Mouse (Mus musculus): Measurements from ENCODE around the gene Gm11567. TPM values are rescaled to one million over a fixed set of nuclear protein-coding genes. Genes with fewer than 3 reads are reported as not detected.
"Not testable (repeated sequence)": the region's sequence is repeated elsewhere in the genome, so short reads cannot be mapped to it uniquely, and the experiment has no call there.

Gene Gm11567
- total and polyA plus RNA-seq, 3 experiments: not detected

GRCm38 (mm10) chr11:99857617-99858016, 21.4 kb upstream of the Gm11567 start, which contains the start of gene Gm11568:
Gm11568 (plus strand) TSS chr11:99857917.
- no peak for TF ChIP-seq BHLHE40 (IDR thresholded peaks at IDR 0.05; ENCODE audit: borderline replicate concordance, low read depth, low read length)
- TF ChIP-seq MEF2A (IDR thresholded peaks at IDR 0.05; ENCODE audit: extremely low read depth, insufficient replicate concordance, low read depth, low read length, poor library complexity, severe bottlenecking): no peak
- TF ChIP-seq ZNF384 (IDR thresholded peaks at IDR 0.05; ENCODE audit: low read depth, low read length): no peak
- TF ChIP-seq TCF12 (IDR thresholded peaks at IDR 0.05; ENCODE audit: low read depth, low read length): no peak
- no peak for TF ChIP-seq CHD1 (IDR thresholded peaks at IDR 0.05; ENCODE audit: low read depth, low read length)
- TF ChIP-seq ZKSCAN1 (IDR thresholded peaks at IDR 0.05; ENCODE audit: low read depth, low read length): no peak
- no peak for TF ChIP-seq CTCF (IDR thresholded peaks at IDR 0.05 in 2 of 3, conservative IDR thresholded peaks at IDR 0.05 in 1 of 3; ENCODE audit: control insufficient read depth in 1 of 3, insufficient read depth in 1 of 3, low read depth in 2 of 3, low read length in 3 of 3, poor library complexity in 1 of 3, severe bottlenecking in 1 of 3)
- TF ChIP-seq ZC3H11A (IDR thresholded peaks at IDR 0.05; ENCODE audit: low read depth, low read length): no peak
- TF ChIP-seq E2F4 (IDR thresholded peaks at IDR 0.05; ENCODE audit: borderline replicate concordance, low read depth, low read length): no peak
- no peak for TF ChIP-seq POLR2A (IDR thresholded peaks at IDR 0.05; ENCODE audit: control insufficient read depth in 1 of 2, insufficient read depth in 1 of 2, low read depth in 1 of 2, low read length in 2 of 2, poor library complexity in 1 of 2)
- no peak for TF ChIP-seq MXI1 (IDR thresholded peaks at IDR 0.05; ENCODE audit: low read depth, low read length)
- no peak for TF ChIP-seq GABPA (IDR thresholded peaks at IDR 0.05; ENCODE audit: low read depth, low read length)
- no peak for TF ChIP-seq ETS1 (IDR thresholded peaks at IDR 0.05; ENCODE audit: low read depth, low read length)
- TF ChIP-seq NELFE (IDR thresholded peaks at IDR 0.05; ENCODE audit: low read depth, low read length): no peak
- TF ChIP-seq POLR2AphosphoS5 (IDR thresholded peaks at IDR 0.05; ENCODE audit: borderline replicate concordance, low read depth, low read length): no peak
- no peak for TF ChIP-seq RAD21 (IDR thresholded peaks at IDR 0.05; ENCODE audit: low read depth, low read length)
- TF ChIP-seq USF1 (IDR thresholded peaks at IDR 0.05; ENCODE audit: low read depth, low read length): no peak
- TF ChIP-seq SIN3A (IDR thresholded peaks at IDR 0.05; ENCODE audit: low read length): no peak
- H3K9me3 ChIP-seq (replicated peaks; ENCODE audit: insufficient read depth, low read length): no peaks in the 10 kb centered on the region
- H3K27me3 ChIP-seq (ENCODE audit: control insufficient read depth in 1 of 2, insufficient read depth in 2 of 2, low read length in 2 of 2): no peaks in the 10 kb centered on the region; a peak in 1 of 4 replicates
- DNase-seq (ENCODE audit: low read depth, low spot score): no peak
- H3K4me1 ChIP-seq (ENCODE audit: control insufficient read depth in 1 of 2, insufficient read depth in 2 of 2, low read length in 2 of 2): no peaks in the 10 kb centered on the region
- no peaks in the 10 kb centered on the region for H3K79me2 ChIP-seq (ENCODE audit: control insufficient read depth, insufficient read depth, low read length, poor library complexity)
- no peak within 1 kb of the TSS for H3K27ac ChIP-seq (ENCODE audit: control insufficient read depth, low read depth, low read length)
- no peak within 1 kb of the TSS for H3K9ac ChIP-seq (ENCODE audit: control insufficient read depth, low read depth, low read length, poor library complexity, severe bottlenecking)
- no peaks in the 10 kb centered on the region for H3K36me3 ChIP-seq (ENCODE audit: control insufficient read depth in 1 of 2, insufficient read depth in 2 of 2, low read length in 2 of 2)
- H3K4me3 ChIP-seq (ENCODE audit: control insufficient read depth in 1 of 2, insufficient read depth in 1 of 2, low read depth in 2 of 2, low read length in 2 of 2): no peak within 1 kb of the TSS

- no peak overlapping the region for H3K27ac ChIP-seq (ENCODE audit: control insufficient read depth, low read depth, low read length)
- H3K9ac ChIP-seq (ENCODE audit: control insufficient read depth, low read depth, low read length, poor library complexity, severe bottlenecking): no peak overlapping the region
- no peaks in the 10 kb centered on the region; a peak in 1 of 4 replicates for H3K27me3 ChIP-seq (ENCODE audit: control insufficient read depth in 1 of 2, insufficient read depth in 2 of 2, low read length in 2 of 2)
Measured at GRCm38 (mm10) chr11:99858761-99859160, 20.2 kb upstream of the Gm11567 start.

GRCm38 (mm10) chr11:99864176-99864575, 14.8 kb upstream of the Gm11567 start, which contains the start of gene Gm11559:
Gm11559 (plus strand) TSS chr11:99864476.
- H3K4me1 ChIP-seq (ENCODE audit: control insufficient read depth in 1 of 2, insufficient read depth in 2 of 2, low read length in 2 of 2); H3K9ac ChIP-seq (ENCODE audit: control insufficient read depth, low read depth, low read length, poor library complexity, severe bottlenecking); H3K4me3 ChIP-seq (ENCODE audit: control insufficient read depth in 1 of 2, insufficient read depth in 1 of 2, low read depth in 2 of 2, low read length in 2 of 2); H3K79me2 ChIP-seq (ENCODE audit: control insufficient read depth, insufficient read depth, low read length, poor library complexity); H3K27ac ChIP-seq (ENCODE audit: control insufficient read depth, low read depth, low read length); H3K9me3 ChIP-seq (replicated peaks; ENCODE audit: insufficient read depth, low read length); H3K27me3 ChIP-seq (ENCODE audit: control insufficient read depth in 1 of 2, insufficient read depth in 2 of 2, low read length in 2 of 2); H3K36me3 ChIP-seq (ENCODE audit: control insufficient read depth in 1 of 2, insufficient read depth in 2 of 2, low read length in 2 of 2); DNase-seq (ENCODE audit: low read depth, low spot score): not testable (repeated sequence)

More at GRCm38 (mm10) chr11:99858761-99859160, 20.2 kb upstream of the Gm11567 start:
- no peak overlapping the region for H3K4me3 ChIP-seq (ENCODE audit: control insufficient read depth in 1 of 2, insufficient read depth in 1 of 2, low read depth in 2 of 2, low read length in 2 of 2)
- H3K9me3 ChIP-seq (replicated peaks; ENCODE audit: insufficient read depth, low read length): no peaks in the 10 kb centered on the region
- no peaks in the 10 kb centered on the region for H3K79me2 ChIP-seq (ENCODE audit: control insufficient read depth, insufficient read depth, low read length, poor library complexity)
- no peaks in the 10 kb centered on the region for H3K36me3 ChIP-seq (ENCODE audit: control insufficient read depth in 1 of 2, insufficient read depth in 2 of 2, low read length in 2 of 2)
- DNase-seq (ENCODE audit: low read depth, low spot score): no peak
- H3K4me1 ChIP-seq (ENCODE audit: control insufficient read depth in 1 of 2, insufficient read depth in 2 of 2, low read length in 2 of 2): no peaks in the 10 kb centered on the region
- no peak for TF ChIP-seq ELF1 (IDR thresholded peaks at IDR 0.05; ENCODE audit: low read depth, low read length)
- no peak for TF ChIP-seq MAZ (IDR thresholded peaks at IDR 0.05; ENCODE audit: low read depth, low read length)
- no peak for TF ChIP-seq EP300 (IDR thresholded peaks at IDR 0.05; ENCODE audit: low read depth in 1 of 2, low read length in 2 of 2)
- TF ChIP-seq SIN3A (IDR thresholded peaks at IDR 0.05; ENCODE audit: low read length): no peak
- TF ChIP-seq MYC (IDR thresholded peaks at IDR 0.05; ENCODE audit: low read depth, low read length): no peak
- TF ChIP-seq E2F4 (IDR thresholded peaks at IDR 0.05; ENCODE audit: borderline replicate concordance, low read depth, low read length): no peak
- TF ChIP-seq CHD1 (IDR thresholded peaks at IDR 0.05; ENCODE audit: low read depth, low read length): no peak

Measured in MEL (cell line).